Mouse (Mus musculus): ENCODE data around the gene Gm15737. TPM values are rescaled to one million over a fixed set of nuclear protein-coding genes. Genes with fewer than 3 reads are reported as not detected.

Gm15737 gene
- polyA plus RNA-seq, 1 experiment from 2014 or later, result 0.05 TPM

DNA sequence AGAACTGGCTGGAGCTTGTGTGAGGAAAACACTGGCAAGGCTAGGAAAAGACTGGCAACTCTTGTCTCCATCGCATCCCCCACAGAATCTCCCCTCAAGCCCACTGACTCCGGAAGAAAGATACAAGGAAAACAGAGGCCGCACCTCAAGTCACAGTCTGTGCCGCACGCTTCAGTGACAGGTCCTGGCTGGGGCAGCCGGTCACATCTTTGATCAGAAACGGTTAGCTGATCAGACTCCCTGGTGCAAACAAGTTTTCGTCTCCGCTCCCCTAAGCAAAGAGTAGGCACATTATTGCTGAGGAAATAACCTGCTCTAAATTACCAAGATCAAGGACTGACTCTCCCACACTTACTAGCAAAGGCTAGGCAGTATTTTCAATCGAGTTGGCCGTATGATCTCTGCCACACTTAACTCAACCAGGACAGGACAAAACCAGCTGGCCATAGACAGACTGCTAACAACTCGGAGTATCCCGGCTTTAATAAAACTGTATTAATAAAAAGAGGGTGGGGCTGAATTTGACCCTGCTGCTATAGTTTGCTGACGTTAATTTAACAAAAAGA lies 10.6 kb downstream of the Gm15737 start:
- 86% methylated on average over 14 of the region's 14 CpGs for WGBS
- Histone ChIP-seq H3K4me2 (replicated peaks; ENCODE audit: low read depth) (no peak overlapping the region), H3K36me3 (ENCODE audit: control insufficient read depth, insufficient read depth) (0 out of 2 replicates have a peak, but pooled peaks cover 2% of the 10 kb centered on the region), H3K4me3 (ENCODE audit: low read depth, low read length) (no peak overlapping the region), H3K9ac (ENCODE audit: low read depth, low read length) (no peak overlapping the region), H3K4me1 (replicated peaks; ENCODE audit: control insufficient read depth, insufficient read depth, low read length) (no peaks in the 10 kb centered on the region), H3K27ac (ENCODE audit: low read depth, low read length) (no peak overlapping the region), H3K27me3 (replicated peaks; ENCODE audit: control insufficient read depth, insufficient read depth, low read length) (no peaks in the 10 kb centered on the region), H3K9me3 (ENCODE audit: control insufficient read depth) (no peaks in the 10 kb centered on the region)
- no peak for ATAC-seq
- TF ChIP-seq CTCF (IDR thresholded peaks at IDR 0.05; ENCODE audit: low read depth), result no peak

DNA sequence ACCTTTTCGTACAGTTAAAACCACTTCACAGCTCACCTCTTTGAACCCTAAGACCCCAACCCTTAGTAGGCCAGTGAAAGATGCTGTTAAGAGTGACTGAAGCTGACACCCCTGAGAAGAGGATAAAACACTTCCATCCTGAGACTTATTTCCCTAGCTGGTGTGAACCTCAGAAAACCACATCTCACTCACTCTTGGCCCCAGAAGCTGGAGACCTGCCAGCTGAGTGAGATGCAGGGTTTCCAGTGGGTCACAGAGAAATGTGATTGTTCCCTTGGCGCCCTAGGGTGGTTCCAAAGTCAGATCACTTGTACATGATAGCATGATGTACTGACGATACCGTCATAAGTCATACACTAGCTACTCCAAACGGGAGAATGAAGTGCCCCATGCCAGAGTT lies 13.3 kb downstream of the Gm15737 start:
- no peaks in the 10 kb centered on the region for H3K27me3 ChIP-seq (replicated peaks; ENCODE audit: control insufficient read depth, insufficient read depth, low read length)
- no peak overlapping the region for H3K9ac ChIP-seq (ENCODE audit: low read depth, low read length)
- peaks cover 10% of the 10 kb centered on the region for H3K36me3 ChIP-seq (ENCODE audit: control insufficient read depth, insufficient read depth)
- H3K4me3 ChIP-seq (ENCODE audit: low read depth, low read length), result no peak overlapping the region
- H3K9me3 ChIP-seq (ENCODE audit: control insufficient read depth), result no peaks in the 10 kb centered on the region
- no peak overlapping the region for H3K4me2 ChIP-seq (replicated peaks; ENCODE audit: low read depth)
- ATAC-seq, result no peak
- no peak overlapping the region for H3K27ac ChIP-seq (ENCODE audit: low read depth, low read length)
- WGBS, result 84% methylated on average over 5 of the region's 5 CpGs
- no peak for TF ChIP-seq CTCF (IDR thresholded peaks at IDR 0.05; ENCODE audit: low read depth)
- H3K4me1 ChIP-seq (replicated peaks; ENCODE audit: control insufficient read depth, insufficient read depth, low read length), result no peaks in the 10 kb centered on the region

DNA sequence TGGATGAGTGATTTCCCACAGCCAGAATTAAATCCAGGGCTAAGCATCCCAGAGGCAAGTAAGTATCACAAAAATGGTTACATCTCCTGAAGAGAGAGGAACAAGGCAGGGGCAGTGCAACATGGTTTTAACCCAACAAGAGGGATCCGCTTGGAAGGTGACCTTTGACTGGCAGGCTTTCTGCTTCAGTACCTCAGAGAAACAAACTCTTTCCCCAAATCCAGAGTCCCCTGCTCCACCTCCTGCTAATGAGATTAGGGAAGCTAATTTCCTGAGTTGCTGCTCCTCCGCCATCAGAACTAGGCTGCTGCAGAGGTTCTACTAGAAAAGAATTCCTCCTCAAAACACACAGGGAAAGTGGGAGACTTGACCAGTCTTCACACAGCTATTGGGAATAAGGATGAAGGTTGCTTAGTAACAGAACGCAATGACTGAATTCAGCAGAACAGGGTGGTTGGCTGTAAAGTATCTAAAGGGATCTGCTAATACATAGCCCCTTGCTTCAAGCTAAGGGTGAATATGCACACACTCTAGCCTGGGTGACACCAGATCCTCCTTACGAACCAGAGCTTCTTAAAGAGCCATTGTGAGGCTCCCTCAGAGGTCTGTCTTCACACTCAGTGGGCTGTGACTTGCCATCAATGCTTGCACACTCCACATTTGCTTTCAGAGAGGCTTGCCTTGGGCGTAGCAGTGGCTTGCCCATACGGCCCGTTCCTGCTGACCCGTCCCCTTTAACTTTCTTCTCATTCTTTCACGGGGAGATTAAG lies 14.2 kb downstream of the Gm15737 start:
- peaks cover 10% of the 10 kb centered on the region for H3K36me3 ChIP-seq (ENCODE audit: control insufficient read depth, insufficient read depth)
- WGBS, result 74% methylated on average over 9 of the region's 9 CpGs
- H3K27ac ChIP-seq (ENCODE audit: low read depth, low read length), result no peak overlapping the region
- no peak overlapping the region for H3K4me2 ChIP-seq (replicated peaks; ENCODE audit: low read depth)
- no peak overlapping the region for H3K4me3 ChIP-seq (ENCODE audit: low read depth, low read length)
- H3K9ac ChIP-seq (ENCODE audit: low read depth, low read length), result no peak overlapping the region
- H3K27me3 ChIP-seq (replicated peaks; ENCODE audit: control insufficient read depth, insufficient read depth, low read length), result no peaks in the 10 kb centered on the region
- H3K9me3 ChIP-seq (ENCODE audit: control insufficient read depth), result no peaks in the 10 kb centered on the region
- no peak for TF ChIP-seq CTCF (IDR thresholded peaks at IDR 0.05; ENCODE audit: low read depth)
- ATAC-seq, result no peak
- no peaks in the 10 kb centered on the region for H3K4me1 ChIP-seq (replicated peaks; ENCODE audit: control insufficient read depth, insufficient read depth, low read length)

DNA sequence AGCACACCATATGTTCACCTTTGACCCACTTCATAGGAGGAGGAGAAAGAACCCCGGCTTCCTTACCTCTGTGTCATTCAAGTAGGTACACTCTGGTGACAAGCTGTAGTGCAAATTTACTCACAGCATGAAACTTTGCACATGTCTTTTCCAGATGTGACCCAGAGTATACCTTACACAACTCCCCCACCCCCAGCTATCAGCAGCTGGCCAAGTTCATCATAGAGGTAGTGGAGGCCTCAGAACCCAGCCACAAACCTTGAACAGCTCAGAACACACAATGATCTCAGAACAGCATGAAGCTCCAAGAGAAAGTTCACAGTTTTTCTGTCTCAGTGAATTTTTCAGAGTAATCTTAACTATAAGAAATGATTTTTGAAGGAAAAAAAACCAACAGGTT lies 22.4 kb downstream of the Gm15737 start:
- Histone ChIP-seq H3K9ac (ENCODE audit: low read depth, low read length) (no peak overlapping the region), H3K4me1 (replicated peaks; ENCODE audit: control insufficient read depth, insufficient read depth, low read length) (no peaks in the 10 kb centered on the region), H3K36me3 (ENCODE audit: control insufficient read depth, insufficient read depth) (peaks cover 8% of the 10 kb centered on the region), H3K4me3 (ENCODE audit: low read depth, low read length) (no peak overlapping the region), H3K9me3 (ENCODE audit: control insufficient read depth) (no peaks in the 10 kb centered on the region), H3K27me3 (replicated peaks; ENCODE audit: control insufficient read depth, insufficient read depth, low read length) (no peaks in the 10 kb centered on the region), H3K4me2 (replicated peaks; ENCODE audit: low read depth) (no peak overlapping the region), H3K27ac (ENCODE audit: low read depth, low read length) (no peak overlapping the region)
- ATAC-seq, result no peak
- no peak for TF ChIP-seq CTCF (IDR thresholded peaks at IDR 0.05; ENCODE audit: low read depth)
- WGBS, result 58% methylated on average over 1 of the region's 1 CpGs

DNA sequence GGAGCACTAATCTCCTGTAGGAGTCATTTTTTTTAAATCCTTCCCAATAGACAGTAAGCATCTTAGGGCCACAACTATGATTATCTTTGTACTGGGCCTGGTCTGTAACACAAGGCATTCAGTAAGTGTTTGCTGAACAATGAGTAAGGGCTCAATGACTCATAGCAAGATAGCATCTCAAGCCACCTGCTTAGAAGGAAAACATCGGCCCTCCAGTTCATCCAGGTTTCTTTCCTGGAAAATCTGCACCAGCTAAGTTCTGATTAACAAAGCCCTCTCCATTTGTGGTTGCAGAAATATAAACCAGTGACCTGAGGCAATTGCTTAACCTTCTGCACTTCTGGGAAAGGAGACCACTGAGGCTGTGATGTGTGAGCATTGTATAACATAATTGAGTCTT lies 34.9 kb downstream of the Gm15737 start:
- H3K4me3 ChIP-seq (ENCODE audit: low read depth, low read length), result no peak overlapping the region
- no peaks in the 10 kb centered on the region for H3K27me3 ChIP-seq (replicated peaks; ENCODE audit: control insufficient read depth, insufficient read depth, low read length)
- H3K9me3 ChIP-seq (ENCODE audit: control insufficient read depth), result no peaks in the 10 kb centered on the region
- H3K4me2 ChIP-seq (replicated peaks; ENCODE audit: low read depth), result no peak overlapping the region
- WGBS, result 43% methylated on average over 1 of the region's 1 CpGs
- no peak for TF ChIP-seq CTCF (IDR thresholded peaks at IDR 0.05; ENCODE audit: low read depth)
- H3K9ac ChIP-seq (ENCODE audit: low read depth, low read length), result no peak overlapping the region
- no peaks in the 10 kb centered on the region for H3K4me1 ChIP-seq (replicated peaks; ENCODE audit: control insufficient read depth, insufficient read depth, low read length)
- H3K27ac ChIP-seq (ENCODE audit: low read depth, low read length), result no peak overlapping the region
- 0 out of 2 replicates have a peak, but pooled peaks cover 7% of the 10 kb centered on the region for H3K36me3 ChIP-seq (ENCODE audit: control insufficient read depth, insufficient read depth)
- ATAC-seq, result no peak

DNA sequence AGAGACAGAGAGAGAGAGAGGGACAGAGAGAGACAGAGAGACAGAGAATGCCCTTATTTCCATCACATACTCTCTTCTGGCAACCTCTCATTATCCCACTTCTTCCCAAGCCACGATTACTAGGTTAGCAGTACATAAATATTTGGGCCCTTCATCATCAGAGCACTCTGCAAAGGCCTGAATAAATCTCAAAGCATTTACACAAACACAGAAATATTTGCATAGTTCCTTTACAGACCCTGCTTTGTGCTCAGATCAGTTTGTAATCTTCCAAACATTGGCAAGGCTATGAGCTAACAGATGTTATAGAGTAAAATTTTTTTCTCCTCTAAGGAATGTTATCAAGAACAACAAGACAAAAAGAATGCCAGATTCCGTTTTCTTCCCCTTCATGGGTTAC lies 35.3 kb downstream of the Gm15737 start:
- no peaks in the 10 kb centered on the region for H3K9me3 ChIP-seq (ENCODE audit: control insufficient read depth)
- no peak overlapping the region for H3K4me2 ChIP-seq (replicated peaks; ENCODE audit: low read depth)
- 51% methylated on average over 2 of the region's 2 CpGs for WGBS
- no peak overlapping the region for H3K27ac ChIP-seq (ENCODE audit: low read depth, low read length)
- H3K36me3 ChIP-seq (ENCODE audit: control insufficient read depth, insufficient read depth), result 0 out of 2 replicates have a peak, but pooled peaks cover 7% of the 10 kb centered on the region
- H3K4me1 ChIP-seq (replicated peaks; ENCODE audit: control insufficient read depth, insufficient read depth, low read length), result no peaks in the 10 kb centered on the region
- no peaks in the 10 kb centered on the region for H3K27me3 ChIP-seq (replicated peaks; ENCODE audit: control insufficient read depth, insufficient read depth, low read length)
- TF ChIP-seq CTCF (IDR thresholded peaks at IDR 0.05; ENCODE audit: low read depth), result no peak
- no peak overlapping the region for H3K9ac ChIP-seq (ENCODE audit: low read depth, low read length)
- no peak for ATAC-seq
- H3K4me3 ChIP-seq (ENCODE audit: low read depth, low read length), result no peak overlapping the region

Measured in intestine, postnatal 0 days (tissue).